Mouse (Mus musculus): ENCODE results near the gene Cwf19l1.

Cwf19l1 gene

DNA sequence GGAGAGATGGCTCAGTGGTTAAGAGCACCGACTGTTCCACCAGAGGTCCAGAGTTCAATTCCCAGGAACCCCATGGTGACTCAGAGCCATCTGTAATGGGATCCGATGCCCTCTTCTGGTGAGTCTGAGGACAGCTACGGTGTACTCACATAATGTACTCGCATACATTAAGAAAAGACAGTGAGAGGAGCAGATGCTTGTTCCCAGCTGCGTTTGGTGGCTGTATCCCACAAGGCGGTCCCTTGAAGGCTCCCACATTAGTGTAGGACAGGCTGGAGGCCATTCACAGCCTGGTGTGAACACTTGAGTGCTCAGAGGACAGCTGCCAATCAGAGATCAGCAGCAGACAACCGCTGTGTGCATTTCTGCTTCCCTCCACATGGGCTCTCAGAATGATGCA is 24.0 kb downstream of the Cwf19l1 start:
- no peak for DNase-seq (ENCODE audit: low spot score in 2 of 2)

DNA sequence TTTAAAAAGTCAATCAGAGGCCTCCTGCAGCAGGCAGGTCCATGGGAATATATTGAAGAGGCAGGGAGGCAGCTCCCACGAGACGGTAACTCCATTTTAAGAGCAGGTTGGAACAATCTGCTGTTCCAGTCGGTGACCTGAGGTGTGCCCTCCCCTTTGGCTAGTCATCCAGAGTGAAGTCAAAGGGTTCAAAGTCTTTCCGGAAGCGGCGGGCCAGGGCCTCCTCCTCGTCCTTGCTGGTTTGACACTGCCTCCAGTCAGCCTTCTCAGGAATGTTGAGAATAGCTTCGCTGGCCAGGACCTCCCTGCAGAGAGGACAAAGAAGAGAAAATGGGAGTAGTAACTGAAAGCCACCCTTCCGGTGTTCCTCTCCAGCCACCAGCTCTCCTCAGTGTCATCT is 25.3 kb downstream of the Cwf19l1 start:
- no peak for DNase-seq (ENCODE audit: low spot score in 2 of 2)

DNA sequence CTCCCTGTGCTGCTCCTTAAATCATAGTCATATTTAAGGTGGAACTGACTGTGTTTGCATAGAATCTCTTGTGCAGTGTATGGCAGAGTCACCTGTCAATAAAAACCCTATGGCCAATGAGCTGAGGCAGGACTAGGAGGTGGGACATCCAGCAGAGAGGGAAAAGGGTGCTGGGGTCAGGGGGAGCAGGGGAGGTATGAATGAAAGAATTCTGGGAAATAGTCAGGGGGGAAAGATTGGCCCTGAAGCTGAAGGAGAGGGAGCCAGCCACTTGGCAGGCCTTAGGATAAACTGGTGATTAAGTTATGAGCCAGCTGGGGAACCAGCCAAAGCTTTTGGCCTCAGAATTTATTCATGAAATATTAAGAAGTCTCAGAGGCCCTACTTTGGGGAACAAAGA is 26.7 kb downstream of the Cwf19l1 start:
- no peak for DNase-seq (ENCODE audit: low spot score in 2 of 2)

DNA sequence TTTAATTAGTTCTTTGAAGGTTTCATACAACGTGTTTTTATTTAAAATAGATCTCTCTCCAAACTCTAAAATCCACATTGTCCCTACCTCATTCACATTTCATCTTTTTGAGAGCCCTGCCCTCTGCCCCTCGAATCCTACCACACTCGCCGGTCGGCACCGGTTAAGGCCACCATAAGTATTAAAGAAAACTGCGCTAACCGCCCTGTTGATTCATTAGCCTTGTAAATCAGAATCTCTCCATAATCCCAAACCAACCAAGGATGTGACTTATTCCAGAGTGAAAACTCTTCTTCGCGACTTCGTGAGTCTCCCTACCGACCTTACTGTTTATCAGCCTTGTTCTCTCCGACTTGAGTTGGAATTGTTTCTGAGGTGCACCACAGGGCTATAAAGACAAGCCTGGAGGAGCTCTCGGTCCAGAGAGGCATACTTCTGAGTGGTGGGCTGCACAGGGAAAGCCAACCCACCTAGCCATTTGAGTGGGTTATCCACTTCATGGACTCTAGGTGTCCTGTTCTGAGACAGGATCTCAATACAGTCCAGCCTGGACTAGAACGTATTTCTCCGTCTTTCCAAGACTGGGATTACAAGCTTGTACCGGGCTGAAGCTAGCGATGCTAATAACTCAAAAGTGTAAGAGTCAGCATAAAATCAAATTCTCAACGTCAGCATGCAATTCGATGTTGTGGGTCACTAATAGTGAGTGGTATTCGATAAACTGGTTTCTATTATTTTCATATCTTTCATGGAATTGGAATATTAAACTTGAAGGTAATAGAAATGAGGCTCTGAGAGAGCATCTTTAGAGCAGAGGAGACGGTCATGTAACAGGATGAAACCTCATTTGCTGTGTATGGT is 27.8 kb downstream of the Cwf19l1 start:
- DNase-seq (ENCODE audit: low spot score in 2 of 2), result no peak

DNA sequence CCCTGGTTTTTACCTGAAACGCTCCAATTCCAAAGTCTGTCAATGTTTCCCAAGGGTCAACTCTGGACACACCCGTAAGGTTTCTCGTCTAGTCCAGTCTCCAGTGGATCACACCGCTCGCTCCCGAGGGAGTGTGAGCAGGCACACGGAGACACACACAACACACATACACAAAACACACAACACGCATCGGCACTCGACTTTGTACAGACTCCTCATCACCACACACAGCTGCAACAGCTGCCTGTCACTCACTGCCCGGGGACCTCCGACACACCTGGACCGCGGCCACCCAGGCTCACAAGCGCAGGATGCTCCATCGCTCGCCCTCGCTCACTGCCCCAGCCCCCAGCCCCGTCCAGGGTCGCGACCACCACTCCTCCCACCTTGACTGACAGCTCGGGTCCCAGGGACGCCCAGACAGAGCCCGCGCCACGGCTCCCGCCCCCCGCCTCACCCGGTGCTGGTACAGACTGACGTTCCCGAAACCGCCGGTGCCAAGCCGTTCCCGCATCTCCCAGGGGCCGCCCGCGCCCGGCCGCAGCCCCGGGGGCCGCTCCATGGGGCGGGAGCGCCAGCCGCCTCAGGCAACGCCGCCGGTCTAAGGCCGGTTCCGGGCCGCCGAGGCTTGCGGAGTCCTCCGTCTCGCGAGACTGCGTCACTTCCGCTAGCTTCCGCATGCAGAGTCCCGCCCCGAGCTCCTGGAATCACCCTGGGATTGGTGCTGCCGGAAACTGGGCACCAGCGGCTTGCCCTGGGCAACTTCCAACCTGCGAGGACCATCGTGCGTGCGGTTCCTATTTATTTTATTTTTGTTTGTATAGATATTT is 28.6 kb downstream of the Cwf19l1 start, which contains the start of gene Chuk:
Chuk (minus strand) TSS at position 650 of the 830 bp plus-strand sequence.
- DNase-seq (ENCODE audit: low spot score in 2 of 2), result peak; percentile 85 to 92

DNA sequence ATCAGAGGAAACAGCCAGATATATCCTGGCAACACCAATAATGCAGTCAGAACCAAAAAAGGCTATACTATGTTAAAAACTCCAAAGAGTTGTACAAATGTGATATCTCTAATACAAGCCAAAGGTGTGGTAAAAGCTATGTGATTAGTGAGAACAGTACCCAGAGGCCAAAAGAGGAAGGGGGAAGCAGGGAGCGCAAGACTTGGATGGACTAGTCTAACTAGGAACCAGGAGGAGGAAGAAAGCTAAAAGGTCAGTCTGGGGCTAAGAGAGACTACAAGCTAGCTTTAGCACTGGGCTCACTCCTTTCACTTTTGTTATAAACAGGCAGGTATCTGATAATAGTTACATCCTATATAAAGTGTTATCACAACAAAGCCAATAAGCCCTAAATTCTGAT is 31.3 kb downstream of the Cwf19l1 start:
- no peak for DNase-seq (ENCODE audit: low spot score in 2 of 2)

DNA sequence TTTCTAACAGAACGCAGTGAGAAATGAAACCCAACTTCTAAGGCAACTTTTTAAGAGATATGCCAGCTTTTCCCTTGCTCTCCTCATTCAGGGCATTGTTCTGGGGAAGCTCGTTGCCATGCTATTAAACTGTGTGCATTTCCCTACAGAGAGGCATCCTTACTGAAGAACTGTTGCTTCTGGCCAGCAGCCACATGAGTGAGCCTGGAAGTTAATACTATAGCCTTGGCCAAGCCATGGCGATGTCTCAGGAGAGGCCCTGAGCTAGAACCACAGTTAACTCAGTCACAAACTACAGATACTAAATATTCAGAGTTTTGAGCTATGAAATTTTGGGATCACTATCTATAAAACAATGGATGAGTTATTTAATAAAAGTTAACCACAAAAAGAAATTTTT is 32.7 kb downstream of the Cwf19l1 start:
- DNase-seq (ENCODE audit: low spot score in 2 of 2), result no peak

DNA sequence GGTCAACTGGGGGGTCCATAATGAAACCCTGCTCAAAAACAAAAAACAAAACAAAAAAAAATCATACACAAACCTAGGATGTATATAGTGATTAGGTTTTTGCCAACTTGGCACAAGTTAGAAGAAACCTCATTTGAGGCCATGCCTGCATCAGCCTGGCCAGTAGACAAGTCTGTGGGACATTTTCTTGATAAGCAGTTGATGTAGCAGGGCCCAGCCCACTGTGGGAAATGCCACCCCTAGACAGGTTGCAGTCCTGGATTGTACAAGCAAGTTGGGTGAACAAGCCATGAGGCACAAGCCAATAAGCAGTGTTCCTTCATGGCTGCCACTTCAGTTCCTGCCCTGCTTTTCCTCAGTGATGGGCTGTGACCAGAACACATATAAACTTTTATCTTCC is 34.8 kb downstream of the Cwf19l1 start:
- DNase-seq (ENCODE audit: low spot score in 2 of 2), result no peak

DNA sequence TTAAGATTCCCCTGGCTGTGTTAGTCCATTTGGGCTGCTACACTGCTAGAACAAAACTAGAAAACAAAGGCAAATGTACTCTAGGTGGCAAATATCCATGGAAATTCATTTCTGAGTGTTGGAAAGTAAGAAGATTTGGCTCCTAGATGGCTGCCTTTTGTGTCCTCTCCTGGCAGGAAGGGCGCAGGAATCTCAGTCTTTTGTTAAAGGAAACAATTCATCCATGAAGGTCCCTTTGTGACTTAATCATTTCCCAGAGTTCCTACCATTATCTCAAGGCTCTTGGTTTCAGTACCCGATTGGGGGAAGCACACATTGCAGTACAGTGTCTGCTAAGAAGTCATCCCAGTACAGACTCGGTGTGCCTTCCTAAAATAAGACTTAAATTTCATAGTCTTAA is 49.4 kb downstream of the Cwf19l1 start:
- DNase-seq (ENCODE audit: low spot score in 2 of 2), result no peak

DNA sequence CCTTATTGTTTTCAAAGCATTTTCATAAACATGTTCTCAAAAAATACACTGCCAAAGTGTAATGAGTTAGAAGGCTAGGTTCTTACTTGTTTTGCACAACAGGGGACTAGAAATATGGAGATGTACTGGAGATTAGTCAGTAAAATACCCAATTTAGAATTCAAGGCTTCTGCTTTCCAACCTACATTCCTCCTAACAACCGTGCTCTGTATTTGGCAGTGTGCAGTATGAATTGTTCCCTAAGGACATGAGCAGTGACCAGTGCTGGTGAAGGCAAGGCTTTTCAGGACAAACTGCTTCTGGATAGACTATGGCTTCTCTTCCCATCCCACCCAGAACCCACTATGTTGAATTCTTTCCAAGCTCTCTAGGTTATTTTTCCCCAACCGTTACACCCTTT is 54.8 kb downstream of the Cwf19l1 start:
- DNase-seq (ENCODE audit: low spot score in 2 of 2), result no peak

DNA sequence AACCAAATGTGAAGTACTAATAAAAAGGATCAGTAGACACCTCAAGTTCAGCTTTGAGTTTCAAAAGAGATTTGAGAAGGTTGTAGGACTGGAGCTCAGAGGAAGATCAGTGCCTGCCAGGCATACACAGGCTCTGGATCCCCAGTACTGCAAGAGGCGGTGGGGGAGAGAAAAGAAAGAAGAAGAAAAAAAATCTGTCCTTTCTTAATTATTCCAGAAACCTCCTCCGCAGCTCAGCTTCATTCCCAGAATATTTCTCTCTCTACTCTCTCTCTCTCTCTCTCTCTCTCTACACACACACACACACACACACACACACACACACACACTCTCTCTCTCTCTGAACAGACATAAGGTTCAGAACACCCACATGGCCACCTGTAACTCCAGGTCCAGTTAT is 55.7 kb downstream of the Cwf19l1 start:
- DNase-seq (ENCODE audit: low spot score in 2 of 2), result no peak

DNA sequence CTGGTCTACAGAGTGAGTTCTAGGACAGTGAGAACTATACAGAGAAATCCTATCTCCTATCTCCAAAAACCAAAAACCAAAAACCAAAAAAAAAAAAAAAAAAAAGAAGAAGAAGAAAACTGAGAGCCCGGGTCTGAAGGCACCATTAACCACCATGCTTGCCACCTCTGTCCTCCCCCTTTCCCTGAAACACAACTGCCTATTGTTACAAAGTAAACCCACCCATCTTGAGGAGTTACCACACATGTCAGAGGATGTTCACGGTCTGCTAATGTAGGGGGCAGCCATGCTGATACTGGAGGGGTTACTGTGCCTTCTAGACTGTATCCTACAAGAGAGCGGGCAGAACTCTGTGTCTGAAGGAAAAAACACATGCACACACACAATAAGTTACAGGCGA is 58.7 kb downstream of the Cwf19l1 start:
- no peak for DNase-seq (ENCODE audit: low spot score in 2 of 2)

DNA sequence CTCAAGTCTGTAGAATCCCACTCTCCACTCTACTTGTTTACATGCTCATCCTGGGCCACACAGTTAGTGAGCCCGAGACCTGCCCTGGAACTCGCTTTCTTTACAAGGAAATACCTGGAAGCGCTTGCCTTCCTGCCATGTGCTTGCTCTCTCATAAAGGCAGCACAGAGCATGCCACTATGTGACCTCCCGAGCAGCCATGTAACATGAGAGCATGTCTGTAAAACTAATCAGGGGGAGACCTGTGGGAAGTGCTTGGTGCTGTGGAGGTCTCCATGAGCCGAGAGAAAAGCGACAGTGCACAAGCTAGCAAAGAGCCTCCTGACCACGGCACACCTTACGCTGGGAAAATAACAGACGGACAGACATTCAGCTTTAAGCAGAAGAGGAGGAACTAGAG is 59.2 kb downstream of the Cwf19l1 start:
- DNase-seq (ENCODE audit: low spot score in 2 of 2), result no peak

DNA sequence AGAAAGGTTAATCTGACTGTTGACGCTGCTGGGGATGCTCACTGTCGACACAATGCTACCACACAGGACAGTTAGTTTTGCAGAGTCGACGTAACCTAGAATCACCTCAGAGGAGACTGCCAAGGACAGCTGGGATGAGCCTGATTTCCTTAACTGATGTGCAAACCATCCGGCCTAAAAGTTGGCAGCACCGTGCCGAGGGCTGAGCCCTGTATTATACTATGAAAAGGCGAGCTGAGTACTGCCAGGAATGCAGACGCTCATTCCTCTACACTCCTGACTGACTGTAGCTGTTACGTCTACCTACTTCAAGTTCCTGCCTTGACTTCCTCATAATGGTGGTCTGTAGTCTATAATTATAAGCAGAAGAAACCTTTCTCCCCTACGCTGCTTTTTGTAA is 60.7 kb downstream of the Cwf19l1 start:
- DNase-seq (ENCODE audit: low spot score in 2 of 2), result no peak

DNA sequence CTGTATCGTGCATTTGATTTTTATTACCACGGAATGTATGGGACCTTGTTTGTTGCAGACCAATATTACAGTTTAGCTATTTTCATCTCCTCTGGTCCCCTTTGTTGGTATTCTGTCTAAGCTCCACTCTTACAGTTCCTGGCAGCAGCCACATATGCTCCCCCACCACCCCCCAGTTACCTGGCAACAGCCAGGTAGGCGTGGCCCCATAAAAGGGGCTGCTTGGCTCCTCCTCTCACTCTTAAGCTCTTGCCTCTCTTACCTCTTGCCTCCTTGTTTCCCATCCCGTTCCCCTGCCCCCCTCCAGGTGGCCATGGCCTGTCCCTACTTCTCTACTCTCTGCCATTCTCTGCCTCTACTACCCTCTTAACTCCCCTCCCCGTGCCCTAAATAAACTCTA is 64.5 kb downstream of the Cwf19l1 start:
- DNase-seq (ENCODE audit: low spot score in 2 of 2), result no peak

DNA sequence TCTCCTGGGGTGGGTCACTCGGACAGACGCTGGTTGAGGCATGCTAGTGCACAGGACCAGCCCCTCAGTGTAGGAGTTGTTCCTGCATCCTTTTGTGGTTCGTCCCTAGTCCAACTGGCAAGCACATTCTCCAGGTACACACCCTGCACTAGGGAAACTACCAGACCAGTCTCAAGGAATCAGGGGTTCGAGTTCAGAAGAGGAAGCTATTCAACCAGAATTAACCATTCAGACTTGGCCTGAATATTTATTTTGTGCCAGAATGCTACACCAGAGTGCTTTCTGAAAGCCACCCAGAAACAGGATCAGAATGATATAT is 65.8 kb downstream of the Cwf19l1 start:
- no peak for DNase-seq (ENCODE audit: low spot score in 2 of 2)

DNA sequence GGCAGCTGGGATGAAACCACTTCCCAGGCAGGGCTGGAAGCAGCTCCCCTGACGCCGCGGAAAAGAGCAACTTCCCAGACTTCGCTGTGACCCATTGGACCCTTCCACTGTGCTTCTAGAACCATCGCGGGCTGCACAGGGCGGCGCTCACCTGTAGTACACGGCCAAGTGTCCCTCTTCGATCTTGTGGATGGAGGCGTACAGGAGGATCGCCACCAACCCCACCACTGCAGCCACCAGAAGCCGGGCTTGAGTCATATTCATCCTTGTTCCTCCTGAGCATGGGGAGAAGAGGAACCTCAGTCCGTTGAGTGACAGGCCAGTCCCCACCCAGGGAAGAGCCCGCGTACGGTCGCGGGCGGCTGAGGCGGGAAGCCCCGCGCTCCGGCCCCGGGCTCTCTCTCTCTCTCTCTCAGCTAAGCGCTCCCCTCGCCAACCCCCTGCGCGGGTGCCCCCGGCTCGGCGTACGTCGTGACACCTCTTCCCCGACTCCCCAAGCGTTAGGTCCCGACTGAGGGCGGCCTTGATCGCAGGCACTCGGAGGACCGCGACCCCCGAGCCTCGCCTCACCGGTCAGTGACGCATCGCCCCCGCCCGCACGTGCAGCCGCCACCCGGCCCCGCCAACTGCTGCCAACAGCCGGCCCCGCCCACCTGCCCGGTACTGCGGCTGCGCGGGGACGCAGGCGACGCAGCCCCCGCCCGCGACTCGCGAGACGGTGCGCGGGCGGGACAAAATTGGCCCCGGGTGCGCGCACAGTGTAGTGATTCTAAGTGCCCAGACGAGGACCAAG is 66.4 kb downstream of the Cwf19l1 start, which contains the start of gene Erlin1:
Erlin1 (minus strand) TSS at position 665 of the 793 bp plus-strand sequence.
- DNase-seq (ENCODE audit: low spot score in 2 of 2), result peak; percentile 76 to 87

DNA sequence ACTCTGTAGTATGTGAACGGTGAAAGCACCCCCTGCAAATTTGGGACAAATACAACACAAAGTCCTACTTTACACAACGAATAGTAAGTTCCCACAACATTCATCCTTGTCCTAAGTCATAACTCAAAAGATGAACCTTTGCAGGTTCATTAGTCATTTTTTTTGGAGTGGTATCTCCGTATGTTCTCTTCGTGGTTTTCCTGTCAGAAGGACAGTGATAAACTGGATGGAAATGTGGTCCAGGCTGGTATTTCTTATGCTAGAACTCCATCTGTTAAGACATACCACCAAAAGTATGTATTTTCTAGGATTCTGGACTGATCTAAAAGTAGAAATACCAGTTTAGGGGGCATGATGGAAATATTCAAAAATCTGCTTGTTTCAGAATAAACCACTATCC is 67.4 kb downstream of the Cwf19l1 start:
- no peak for DNase-seq (ENCODE audit: low spot score in 2 of 2)

DNA sequence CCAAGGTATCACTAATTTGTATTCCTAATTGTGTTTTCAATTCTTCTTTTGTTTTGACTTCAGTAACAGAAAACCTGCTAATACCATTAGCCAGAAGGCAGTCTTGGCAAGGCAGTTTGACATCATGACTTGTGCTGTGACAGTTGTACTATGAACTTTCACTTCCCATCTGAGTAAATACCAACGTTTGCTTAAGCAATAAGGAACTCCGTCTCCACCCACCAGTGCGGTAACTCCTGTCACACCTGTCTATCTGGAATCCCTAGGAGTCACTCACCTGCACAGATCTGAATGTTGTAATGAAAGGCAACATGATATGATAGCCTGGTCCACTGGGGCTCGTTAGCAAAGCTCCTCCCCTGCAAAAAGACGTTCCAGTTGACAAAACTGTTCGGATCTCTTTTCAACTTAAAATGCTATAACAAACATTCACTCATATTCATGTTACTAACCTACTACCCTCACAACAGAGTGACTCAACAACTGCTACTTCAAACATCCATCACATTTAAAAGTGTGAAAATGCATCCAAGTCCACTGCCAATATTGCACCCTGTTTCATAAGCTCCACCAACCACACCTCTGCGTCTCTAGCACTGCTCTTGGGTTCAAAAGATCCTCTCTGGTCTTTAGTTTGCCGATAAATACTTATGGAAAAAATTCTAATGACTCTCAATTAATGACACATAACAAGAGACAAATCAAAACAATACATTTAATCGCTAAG is 68.2 kb downstream of the Cwf19l1 start:
- DNase-seq (ENCODE audit: low spot score in 2 of 2), result no peak

DNA sequence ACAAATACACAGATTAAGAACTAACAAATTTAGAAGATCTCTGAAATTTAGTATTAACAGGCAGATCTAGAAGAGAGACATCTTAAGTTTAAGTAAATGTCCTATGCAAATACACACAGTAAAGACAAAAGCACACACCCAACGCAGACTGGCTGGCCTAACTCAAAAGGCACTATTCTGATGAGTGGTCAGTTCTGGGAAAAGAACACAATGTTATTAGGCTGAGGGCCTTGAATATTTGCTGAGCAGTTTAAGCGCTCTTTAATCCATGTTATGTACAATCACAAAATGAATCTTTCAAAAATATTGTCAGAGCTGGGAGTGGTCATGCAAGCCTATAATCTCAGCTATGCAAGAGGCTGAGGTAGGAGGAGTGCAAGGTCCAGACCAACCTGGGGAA is 70.9 kb downstream of the Cwf19l1 start:
- DNase-seq (ENCODE audit: low spot score in 2 of 2), result no peak

DNA sequence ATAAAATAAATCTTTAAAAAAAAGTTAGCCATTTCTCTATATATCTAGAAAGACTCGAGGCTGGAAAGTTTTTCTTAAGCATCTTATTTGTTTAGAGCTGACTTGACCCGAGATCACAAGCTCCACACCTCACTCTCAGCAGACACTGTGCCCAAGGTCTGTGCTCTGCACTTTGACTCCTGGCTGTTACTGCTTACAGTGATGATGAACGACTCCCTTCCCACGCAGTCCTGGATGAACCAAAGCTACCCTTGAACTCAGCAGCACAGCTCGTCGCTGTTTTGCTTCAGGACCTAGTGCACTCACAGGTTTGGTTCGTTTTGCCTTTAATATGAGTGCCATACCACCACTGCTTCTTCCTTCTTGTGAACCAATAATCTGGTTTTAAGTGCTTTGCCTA is 71.9 kb downstream of the Cwf19l1 start:
- no peak for DNase-seq (ENCODE audit: low spot score in 2 of 2)

DNA sequence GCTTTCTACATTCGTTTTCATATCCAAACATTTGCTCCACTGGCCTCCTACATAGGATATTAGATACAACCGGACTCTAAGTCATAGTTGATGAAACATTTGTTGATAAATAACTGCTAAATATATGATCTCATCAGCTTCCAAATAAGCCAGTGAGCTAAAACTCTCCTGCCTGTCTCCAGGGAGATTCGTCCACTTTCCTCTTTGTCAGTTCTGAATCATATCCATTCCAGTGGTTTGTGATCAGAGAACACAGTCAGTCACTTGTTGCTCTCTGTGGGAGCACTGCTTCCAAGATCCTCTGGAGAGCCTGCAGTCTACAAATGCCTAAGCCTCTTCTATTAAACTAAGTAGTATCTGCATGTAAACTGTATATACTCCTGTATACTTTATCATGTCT is 75.5 kb downstream of the Cwf19l1 start:
- no peak for DNase-seq (ENCODE audit: low spot score in 2 of 2)
